Mouse (Mus musculus) MEL (cell line): Measurements from ENCODE around the gene Mrpl17. TPM values are rescaled to one million over a fixed set of nuclear protein-coding genes. Genes with fewer than 3 reads are reported as not detected.

ENCODE experiments used
- DNase-seq: peaks from one replicate; pipeline ENCODE4 v3.0.0; 2011; ENCODE audit warnings: low read depth, low spot score
- H3K27ac ChIP-seq: 2 replicates; pipeline ENCODE4 v1.5.1; 2012; ENCODE audit warnings: low read depth, mild to moderate bottlenecking, control low read depth, low read length, moderate library complexity; ENCODE audit not compliant: control insufficient read depth
- H3K27me3 ChIP-seq, 2 experiments: fragments of 150-350 bp in 1 of 2; sonication (generic) in 1 of 2; 2 replicates each; pipeline ENCODE4 v1.6.1; 2012; ENCODE audit warnings: low read length in 2 of 2, mild to moderate bottlenecking in 2 of 2, improper control_type of control experiment in 1 of 2, moderate library complexity in 1 of 2; ENCODE audit not compliant: insufficient read depth in 2 of 2, control insufficient read depth in 1 of 2
- H3K36me3 ChIP-seq, 2 experiments: 2 replicates each; pipeline ENCODE4 v1.6.1; 2012 to 2014; ENCODE audit warnings: low read length in 2 of 2, improper control_type of control experiment in 1 of 2, inconsistent platforms in 1 of 2, mild to moderate bottlenecking in 1 of 2; ENCODE audit not compliant: insufficient read depth in 2 of 2, control insufficient read depth in 1 of 2
- H3K4me1 ChIP-seq, 2 experiments: fragments of 150-350 bp in 1 of 2; sonication (generic) in 1 of 2; 2 replicates each; pipeline ENCODE4 v1.6.1; 2012; ENCODE audit warnings: low read length in 2 of 2, improper control_type of control experiment in 1 of 2, mild to moderate bottlenecking in 1 of 2; ENCODE audit not compliant: insufficient read depth in 2 of 2, control insufficient read depth in 1 of 2
- H3K4me3 ChIP-seq, 2 experiments: fragments of 150-350 bp in 1 of 2; sonication (generic) in 1 of 2; 2 replicates each; pipeline ENCODE4 v1.5.1; 2012; ENCODE audit warnings: low read depth in 2 of 2, low read length in 2 of 2, mild to moderate bottlenecking in 2 of 2, moderate library complexity in 2 of 2, control low read depth in 1 of 2, improper control_type of control experiment in 1 of 2; ENCODE audit not compliant: control insufficient read depth in 1 of 2, insufficient read depth in 1 of 2
- H3K79me2 ChIP-seq: 2 replicates; pipeline ENCODE4 v1.6.1; 2012; ENCODE audit warnings: mild to moderate bottlenecking, low read length, moderate library complexity; ENCODE audit not compliant: control insufficient read depth, poor library complexity, insufficient read depth
- H3K9ac ChIP-seq: 2 replicates; pipeline ENCODE4 v1.6.1; 2012; ENCODE audit warnings: low read depth, mild to moderate bottlenecking, control low read depth, low read length, moderate library complexity; ENCODE audit not compliant: control insufficient read depth, poor library complexity, severe bottlenecking
- H3K9me3 ChIP-seq: fragments of 150-350 bp; sonication (generic); replicated peaks from 2 replicates; pipeline ENCODE4 v1.6.1; 2012; ENCODE audit warnings: mild to moderate bottlenecking, low read length, improper control_type of control experiment, moderate library complexity; ENCODE audit not compliant: insufficient read depth
- BHLHE40 ChIP-seq: IDR thresholded peaks from 2 replicates; pipeline ENCODE4 v1.6.1; 2012; ENCODE audit warnings: low read depth, mild to moderate bottlenecking, inconsistent platforms, low read length, improper control_type of control experiment, borderline replicate concordance
- GATA1 ChIP-seq: IDR thresholded peaks from 2 replicates; pipeline ENCODE4 v1.6.1; 2011; ENCODE audit warnings: low read depth, low read length, improper control_type of control experiment
- JUND ChIP-seq: IDR thresholded peaks from 2 replicates; pipeline ENCODE4 v1.6.1; 2011; ENCODE audit warnings: low read depth, mild to moderate bottlenecking, improper control_type of control experiment, low read length
- MAFK ChIP-seq: IDR thresholded peaks from 2 replicates; pipeline ENCODE4 v1.6.1; 2011; ENCODE audit warnings: low read depth, mild to moderate bottlenecking, low read length, improper control_type of control experiment, borderline replicate concordance
- MXI1 ChIP-seq: IDR thresholded peaks from 2 replicates; pipeline ENCODE4 v1.6.1; 2011; ENCODE audit warnings: mild to moderate bottlenecking, low read depth, low read length, improper control_type of control experiment
- MYC ChIP-seq: IDR thresholded peaks from 2 replicates; pipeline ENCODE4 v1.6.1; 2011; ENCODE audit warnings: low read depth, mild to moderate bottlenecking, low read length, improper control_type of control experiment, moderate library complexity
- POLR2AphosphoS2 ChIP-seq: IDR thresholded peaks from 2 replicates; pipeline ENCODE4 v1.6.1; 2011; ENCODE audit warnings: low read length, improper control_type of control experiment
- RAD21 ChIP-seq: IDR thresholded peaks from 2 replicates; pipeline ENCODE4 v1.6.1; 2011; ENCODE audit warnings: mild to moderate bottlenecking, low read depth, low read length, improper control_type of control experiment
- SMC3 ChIP-seq: IDR thresholded peaks from 2 replicates; pipeline ENCODE4 v1.6.1; 2011; ENCODE audit warnings: low read depth, low read length, improper control_type of control experiment
- TCF12 ChIP-seq: IDR thresholded peaks from 2 replicates; pipeline ENCODE4 v1.6.1; 2014; ENCODE audit warnings: low read depth, mild to moderate bottlenecking, inconsistent platforms, low read length, improper control_type of control experiment, moderate library complexity
- ZMIZ1 ChIP-seq: IDR thresholded peaks from 2 replicates; pipeline ENCODE4 v1.6.1; 2012; ENCODE audit warnings: low read depth, mild to moderate bottlenecking, inconsistent platforms, low read length, improper control_type of control experiment, moderate library complexity
- polyA plus RNA-seq, 2 experiments: library from polyadenylated mRNA; stranded (reverse) in 1 of 2; unstranded in 1 of 2; fragments of >175 nt in 1 of 2; fragments of >200 nt in 1 of 2; gene quantifications; 2 replicates each; pipeline versions ENCODE4 v1.2.1 to v1.2.4; 2012; ENCODE audit warnings: low replicate concordance in 2 of 2, low read depth in 1 of 2; ENCODE audit not compliant: insufficient read length in 2 of 2, insufficient read depth in 1 of 2, missing spikeins in 1 of 2
- total RNA-seq: library from RNA; depleted of rRNA; stranded (reverse); fragments of 300-350 nt; gene quantifications from 2 replicates; pipeline ENCODE4 v1.2.3, GENCODE M21; 2012; rRNA removed

Gene Mrpl17
- total and polyA plus RNA-seq, 3 experiments = 196 to 230 TPM; not detected in 1

GRCm38 (mm10) chr7:105761813-105762484 lies 49.0 kb downstream of the Mrpl17 start:
- H3K27ac ChIP-seq = no peak overlapping the region
- H3K36me3 ChIP-seq = peaks cover 0 to 5% of the 10 kb centered on the region in 2 experiments; a peak in 1 of 4 replicates
- peaks cover 0 to 2% of the 10 kb centered on the region in 2 experiments; a peak in 1 of 4 replicates for H3K27me3 ChIP-seq
- no peak for DNase-seq
- H3K4me3 ChIP-seq = no peak overlapping the region
- peaks cover 6 to 10% of the 10 kb centered on the region in 2 experiments; a peak in 3 of 4 replicates for H3K4me1 ChIP-seq
- H3K79me2 ChIP-seq = no peaks in the 10 kb centered on the region
- no peaks in the 10 kb centered on the region for H3K9me3 ChIP-seq
- no peak for TF ChIP-seq SMC3
- TF ChIP-seq GATA1 = no peak
- no peak for TF ChIP-seq MYC
- no peak overlapping the region for H3K9ac ChIP-seq

- H3K27ac ChIP-seq = no peak overlapping the region
- H3K9me3 ChIP-seq = no peaks in the 10 kb centered on the region
- TF ChIP-seq ZMIZ1 = no peak
- no peak for TF ChIP-seq MXI1
- no peak for TF ChIP-seq TCF12
- no peak for TF ChIP-seq RAD21
- no peak for TF ChIP-seq POLR2AphosphoS2
- no peak for TF ChIP-seq BHLHE40
- TF ChIP-seq MAFK = no peak
- no peak for TF ChIP-seq JUND
- TF ChIP-seq, all 39 proteins: peak for 0
- H3K9ac ChIP-seq = no peak overlapping the region
- DNase-seq = no peak
- H3K79me2 ChIP-seq = peaks cover 2% of the 10 kb centered on the region; the same call in 1 of the 2 replicates
- peaks cover 0 to 11% of the 10 kb centered on the region in 2 experiments; a peak in 1 of 4 replicates for H3K4me1 ChIP-seq
- no peaks in the 10 kb centered on the region for H3K27me3 ChIP-seq
- H3K36me3 ChIP-seq = no peaks in the 10 kb centered on the region
- no peak overlapping the region for H3K4me3 ChIP-seq
Observed at GRCm38 (mm10) chr7:105753281-105753680, 57.6 kb downstream of the Mrpl17 start.

Other genes starting within 250 kb of the Mrpl17 start
- gene Apbb1, start 229.4 kb downstream of the Mrpl17 start, total RNA-seq = not detected in 2 replicates
- under 1 TPM in 1 of 2 experiments, not detected in 1; 0.13 TPM for gene Apbb1, start 229.4 kb downstream of the Mrpl17 start, polyA plus RNA-seq
- gene Hpx, start 211.0 kb downstream of the Mrpl17 start, total RNA-seq = not detected in 2 replicates
- under 1 TPM in 1 of 2 experiments, not detected in 1; 0.14 TPM for gene Hpx, start 211.0 kb downstream of the Mrpl17 start, polyA plus RNA-seq
- gene Trim3, start 177.5 kb downstream of the Mrpl17 start, total RNA-seq = 7.0 and 7.5 TPM in 2 replicates
- gene Trim3, start 177.5 kb downstream of the Mrpl17 start, polyA plus RNA-seq = 10 to 100 TPM in 1 of 2 experiments, not detected in 1; 15.4 TPM
- gene Timm10b, start 171.0 kb downstream of the Mrpl17 start, total RNA-seq = 103 and 107 TPM in 2 replicates
- 100 to 1,000 TPM in 1 of 2 experiments, not detected in 1; 135 TPM for gene Timm10b, start 171.0 kb downstream of the Mrpl17 start, polyA plus RNA-seq
- 75.6 and 78.4 TPM in 2 replicates for gene Arfip2, start 170.7 kb downstream of the Mrpl17 start, total RNA-seq
- gene Arfip2, start 170.7 kb downstream of the Mrpl17 start, polyA plus RNA-seq = 100 to 1,000 TPM in 1 of 2 experiments, not detected in 1; 108 TPM
- gene Gm45799, start 170.5 kb downstream of the Mrpl17 start, total RNA-seq = 59.1 and 67.2 TPM in 2 replicates
- gene Gm45799, start 170.5 kb downstream of the Mrpl17 start, polyA plus RNA-seq = 100 to 1,000 TPM in 1 of 2 experiments, not detected in 1; 109 TPM
- 1.5 and 1.7 TPM in 2 replicates for gene Dnhd1, start 160.3 kb downstream of the Mrpl17 start, total RNA-seq
- gene Dnhd1, start 160.3 kb downstream of the Mrpl17 start, polyA plus RNA-seq = 1 to 10 TPM in 1 of 2 experiments, not detected in 1; 2.6 TPM
- 48.3 and 49.6 TPM in 2 replicates for gene Ilk, start 74.5 kb downstream of the Mrpl17 start, total RNA-seq
- gene Ilk, start 74.5 kb downstream of the Mrpl17 start, polyA plus RNA-seq = 10 to 100 TPM in 1 of 2 experiments, not detected in 1; 76.9 TPM
- 43.7 and 54.2 TPM in 2 replicates for gene Rrp8, start 73.7 kb downstream of the Mrpl17 start, total RNA-seq
- 10 to 100 TPM in 1 of 2 experiments, not detected in 1; 66.9 TPM for gene Rrp8, start 73.7 kb downstream of the Mrpl17 start, polyA plus RNA-seq
- 233 and 253 TPM in 2 replicates for gene Taf10, start 66.7 kb downstream of the Mrpl17 start, total RNA-seq
- gene Taf10, start 66.7 kb downstream of the Mrpl17 start, polyA plus RNA-seq = 100 to 1,000 TPM in 1 of 2 experiments, not detected in 1; 350 TPM
- 17.5 and 17.6 TPM in 2 replicates for gene Tpp1, start 58.9 kb downstream of the Mrpl17 start, total RNA-seq
- 10 to 100 TPM in 1 of 2 experiments, not detected in 1; 45.4 TPM for gene Tpp1, start 58.9 kb downstream of the Mrpl17 start, polyA plus RNA-seq
- gene Dchs1, start 23.4 kb downstream of the Mrpl17 start, total RNA-seq = 0.03 and 0.08 TPM in 2 replicates
- under 1 TPM in 1 of 2 experiments, not detected in 1; 0.11 TPM for gene Dchs1, start 23.4 kb downstream of the Mrpl17 start, polyA plus RNA-seq
- not detected in 2 replicates for gene Gm4070, start 142.9 kb upstream of the Mrpl17 start, total RNA-seq
- gene Gm4070, start 142.9 kb upstream of the Mrpl17 start, polyA plus RNA-seq = not detected